Mouse (Mus musculus) kidney, postnatal 0 days (tissue): ENCODE data around the gene Slc6a12. TPM values are rescaled to one million over a fixed set of nuclear protein-coding genes. Genes with fewer than 3 reads are reported as not detected.

Source experiments
- ATAC-seq: fragments of 200-750 bp; cut with Nextera tagmentation; replicated peaks from 2 replicates; pipeline ENCODE4 v1.8.0; 2017; ENCODE audit warnings: low read depth, moderate number of reproducible peaks, moderate TSS enrichment, moderate library complexity; ENCODE audit not compliant: low FRiP score
- DNase-seq: peaks from one replicate; pipeline ENCODE4 v3.0.0-alpha.2; 2016; ENCODE audit warnings: low spot score
- H3K27ac ChIP-seq: fragments of 300-500 bp; sonication (generic); 2 replicates; pipeline ENCODE4 v1.5.1; 2014; ENCODE audit warnings: mild to moderate bottlenecking
- H3K27me3 ChIP-seq: fragments of 300-500 bp; sonication (generic); 2 replicates; pipeline ENCODE4 v1.6.1; 2014; ENCODE audit warnings: low read length, mixed read lengths; ENCODE audit not compliant: insufficient read depth
- H3K36me3 ChIP-seq: fragments of 300-500 bp; sonication (generic); 2 replicates; pipeline ENCODE4 v1.6.1; 2014; ENCODE audit warnings: low read length, mixed read lengths; ENCODE audit not compliant: insufficient read depth
- H3K4me1 ChIP-seq: fragments of 300-500 bp; sonication (generic); replicated peaks from 2 replicates; pipeline ENCODE4 v1.6.1; 2014; ENCODE audit warnings: antibody characterized with exemption, low read length, mixed read lengths; ENCODE audit not compliant: insufficient read depth
- H3K4me2 ChIP-seq: fragments of 300-500 bp; sonication (generic); 2 replicates; pipeline ENCODE4 v1.6.1; 2014; ENCODE audit warnings: mild to moderate bottlenecking, low read length, moderate library complexity, mixed read lengths
- H3K4me3 ChIP-seq: fragments of 300-500 bp; sonication (generic); replicated peaks from 2 replicates; pipeline ENCODE4 v1.5.1; 2014; ENCODE audit warnings: low read depth, low read length
- H3K9ac ChIP-seq: fragments of 300-500 bp; sonication (generic); 2 replicates; pipeline ENCODE4 v1.6.1; 2014; ENCODE audit warnings: low read depth, low read length
- H3K9me3 ChIP-seq: fragments of 300-500 bp; sonication (generic); replicated peaks from 2 replicates; pipeline ENCODE4 v1.6.1; 2016; ENCODE audit warnings: low read length, inconsistent platforms, mixed read lengths
- CTCF ChIP-seq: IDR thresholded peaks from 2 replicates; pipeline ENCODE4 v1.5.1; 2016; ENCODE audit warnings: antibody characterized with exemption, low read depth, mild to moderate bottlenecking, moderate library complexity
- WGBS: fragments of 180-500 bp; shearing (Covaris S2); extraction: QIAGEN DNeasy Blood & Tissue Kit; methylation state at CpG from one replicate; pipeline ENCODE4 v1.1.7; 2014; 5-methylcytosine and 5-hydroxymethylcytosine counted together
- polyA plus RNA-seq: library from polyadenylated mRNA; unstranded; fragments of >200 nt; fragmentation: Nextera tagmentation; extraction: Ambion mirVana; gene quantifications from 2 replicates; pipeline ENCODE4 v1.2.1, GENCODE M21; 2015

The Slc6a12 gene
- polyA plus RNA-seq, 1 experiment from 2014 or later, result 5.5 TPM

DNA sequence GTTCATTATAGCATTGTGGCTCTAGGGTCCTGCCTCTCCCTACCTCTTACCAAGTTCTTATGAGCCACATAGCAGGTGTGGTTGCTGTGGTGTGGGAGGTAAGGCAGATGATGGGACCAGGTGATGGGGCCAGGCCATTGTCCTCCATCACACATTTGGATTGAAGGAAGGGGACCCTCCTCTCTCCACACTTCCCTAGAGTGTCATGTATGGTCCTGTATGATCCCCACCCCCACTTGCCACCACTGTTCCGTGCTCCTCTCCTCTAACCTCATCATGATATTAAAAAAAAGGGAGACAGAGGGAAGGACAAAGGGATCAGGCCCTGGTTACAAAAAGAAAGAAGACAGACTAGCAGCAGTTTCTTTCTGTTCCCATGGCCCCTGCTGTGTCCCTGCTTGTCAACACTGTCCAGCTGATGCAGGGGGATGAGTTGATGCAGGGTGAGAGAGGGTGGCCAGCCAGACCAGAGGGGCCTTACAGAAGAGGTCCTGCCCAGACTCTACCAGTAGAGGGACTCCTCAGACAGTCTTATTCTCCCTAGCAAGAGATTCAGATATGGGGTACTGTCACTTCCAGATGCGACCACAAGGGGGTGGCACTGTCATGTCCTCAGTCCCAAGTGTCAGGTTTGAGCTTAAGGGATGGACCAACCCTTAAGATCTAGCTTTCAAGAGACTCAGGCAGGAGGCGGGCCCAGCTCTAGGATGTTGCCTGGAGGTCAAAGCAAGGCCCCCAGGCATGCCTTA is 4.9 kb upstream of the Slc6a12 start:
- no peaks in the 10 kb centered on the region for H3K36me3 ChIP-seq
- no peaks in the 10 kb centered on the region for H3K27me3 ChIP-seq
- ATAC-seq (peak; percentile 75), DNase-seq (peak; percentile 93)
- no peaks in the 10 kb centered on the region for H3K4me1 ChIP-seq
- no peak overlapping the region for H3K4me2 ChIP-seq
- no peak overlapping the region for H3K4me3 ChIP-seq
- no peak overlapping the region for H3K27ac ChIP-seq
- TF ChIP-seq CTCF, result peak; percentile 98
- H3K9ac ChIP-seq, result no peak overlapping the region
- 34% methylated on average over 3 of the region's 3 CpGs for WGBS
- no peaks in the 10 kb centered on the region for H3K9me3 ChIP-seq

DNA sequence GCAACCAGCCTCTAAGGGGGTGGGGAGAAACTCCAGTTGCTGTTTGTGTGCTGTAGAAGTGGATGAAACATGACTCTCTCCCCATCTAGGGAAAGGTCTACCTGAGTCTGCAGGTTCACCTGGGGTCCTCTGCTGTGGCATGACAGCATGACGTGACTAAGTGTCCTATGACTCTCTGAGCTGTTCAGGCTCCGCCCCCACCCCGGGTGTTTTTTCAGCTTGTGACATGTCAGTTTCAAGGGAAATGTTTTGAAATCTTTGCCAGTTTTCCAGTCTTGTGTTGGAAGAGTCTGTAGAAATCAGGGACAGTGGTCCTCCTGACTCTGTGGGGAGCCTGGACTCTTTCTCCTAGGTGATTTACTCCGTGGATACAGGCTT is 4.4 kb upstream of the Slc6a12 start:
- no peak for TF ChIP-seq CTCF
- H3K4me3 ChIP-seq, result no peak overlapping the region
- DNase-seq (no peak), ATAC-seq (peak; percentile 18; the same call in 1 of the 2 replicates)
- no peak overlapping the region for H3K4me2 ChIP-seq
- no peak overlapping the region for H3K27ac ChIP-seq
- no peaks in the 10 kb centered on the region for H3K27me3 ChIP-seq
- H3K9me3 ChIP-seq, result no peaks in the 10 kb centered on the region
- no peaks in the 10 kb centered on the region for H3K36me3 ChIP-seq
- 33% methylated on average over 4 of the region's 4 CpGs for WGBS
- H3K9ac ChIP-seq, result no peak overlapping the region
- peaks cover 3% of the 10 kb centered on the region; the same call in 1 of the 2 replicates for H3K4me1 ChIP-seq

DNA sequence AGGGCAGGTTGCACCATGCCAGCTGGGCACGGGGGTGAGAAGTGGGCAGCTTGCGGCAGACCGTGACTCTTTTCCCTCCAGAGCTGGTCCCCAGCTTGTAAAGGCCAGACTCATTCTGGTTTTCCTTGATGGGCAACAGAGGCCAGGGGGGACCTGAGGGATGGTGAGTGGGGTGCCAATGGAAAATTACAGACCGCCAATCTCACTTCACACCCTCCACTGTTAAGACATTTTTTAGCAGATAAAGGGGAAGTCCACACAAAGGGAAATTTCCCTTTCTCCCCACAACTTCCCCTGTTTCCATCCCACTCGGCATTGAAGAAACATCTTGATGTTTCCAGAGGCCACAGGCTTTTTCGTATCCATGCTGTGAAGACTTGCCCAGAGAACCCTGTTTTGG is 1.2 kb upstream of the Slc6a12 start:
- Histone ChIP-seq H3K36me3 (no peaks in the 10 kb centered on the region), H3K27me3 (no peaks in the 10 kb centered on the region), H3K9me3 (no peaks in the 10 kb centered on the region), H3K4me2 (no peak overlapping the region), H3K27ac (no peak overlapping the region), H3K9ac (no peak overlapping the region), H3K4me1 (peaks cover 15% of the 10 kb centered on the region; the same call in 1 of the 2 replicates), H3K4me3 (no peak overlapping the region)
- DNase-seq (no peak), ATAC-seq (no peak)
- no peak for TF ChIP-seq CTCF
- WGBS, result 74% methylated on average over 6 of the region's 6 CpGs

DNA sequence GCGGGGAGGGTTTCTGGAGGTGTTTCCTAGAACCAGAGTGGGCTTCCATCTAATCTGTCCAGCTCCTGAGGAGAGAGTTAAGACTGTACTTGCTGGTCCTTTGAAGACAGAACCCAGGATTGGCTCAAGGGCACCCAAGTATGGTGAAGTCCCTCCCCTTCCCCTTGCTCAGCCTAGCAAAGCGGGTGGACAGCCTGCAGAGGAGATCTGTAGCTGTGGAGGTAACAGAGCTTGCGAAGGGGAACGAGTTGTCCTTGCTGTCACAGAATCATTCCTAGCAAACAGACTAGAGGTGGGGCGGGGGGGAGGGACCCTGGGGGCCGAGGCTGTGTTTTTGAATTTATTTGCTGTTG is 871 bp downstream of the Slc6a12 start:
- Histone ChIP-seq H3K27me3 (no peaks in the 10 kb centered on the region), H3K9me3 (no peaks in the 10 kb centered on the region), H3K9ac (no peak overlapping the region), H3K4me2 (peak overlapping the region; percentile 30), H3K4me1 (peaks cover 15% of the 10 kb centered on the region; the same call in 1 of the 2 replicates), H3K36me3 (no peaks in the 10 kb centered on the region), H3K4me3 (no peak overlapping the region), H3K27ac (peak overlapping the region; percentile 31; the same call in 1 of the 2 replicates)
- 40% methylated on average over 6 of the region's 6 CpGs for WGBS
- no peak for TF ChIP-seq CTCF
- ATAC-seq (peak; percentile 48; the same call in 1 of the 2 replicates), DNase-seq (peak; percentile 65)

DNA sequence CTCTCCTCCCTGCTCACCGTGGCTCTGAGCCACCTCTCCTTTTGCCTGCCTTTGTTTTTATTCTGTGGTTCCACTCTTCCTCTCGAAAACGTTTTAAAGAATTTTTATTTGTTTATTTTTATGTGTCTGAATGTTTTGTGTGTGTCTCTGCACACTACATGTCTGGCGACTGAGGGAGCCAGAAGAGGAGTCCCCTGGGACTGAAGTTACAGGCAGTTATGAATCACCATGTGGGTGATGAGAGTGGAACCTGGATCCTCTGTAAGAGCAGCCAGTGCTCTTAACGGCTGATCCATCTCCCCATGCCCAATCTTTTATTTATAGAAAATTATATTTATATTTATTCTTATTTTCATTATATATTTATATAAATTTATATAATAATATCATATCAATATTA is 1.5 kb downstream of the Slc6a12 start:
- H3K4me1 ChIP-seq, result peaks cover 15% of the 10 kb centered on the region; the same call in 1 of the 2 replicates
- no peaks in the 10 kb centered on the region for H3K27me3 ChIP-seq
- H3K9me3 ChIP-seq, result no peaks in the 10 kb centered on the region
- H3K36me3 ChIP-seq, result no peaks in the 10 kb centered on the region
- WGBS, result 48% methylated on average over 5 of the region's 5 CpGs
- peak overlapping the region; percentile 31; the same call in 1 of the 2 replicates for H3K27ac ChIP-seq
- H3K9ac ChIP-seq, result no peak overlapping the region
- TF ChIP-seq CTCF, result no peak
- peak overlapping the region; percentile 30; the same call in 1 of the 2 replicates for H3K4me2 ChIP-seq
- ATAC-seq, result no peak
- no peak overlapping the region for H3K4me3 ChIP-seq
- DNase-seq, result no peak

DNA sequence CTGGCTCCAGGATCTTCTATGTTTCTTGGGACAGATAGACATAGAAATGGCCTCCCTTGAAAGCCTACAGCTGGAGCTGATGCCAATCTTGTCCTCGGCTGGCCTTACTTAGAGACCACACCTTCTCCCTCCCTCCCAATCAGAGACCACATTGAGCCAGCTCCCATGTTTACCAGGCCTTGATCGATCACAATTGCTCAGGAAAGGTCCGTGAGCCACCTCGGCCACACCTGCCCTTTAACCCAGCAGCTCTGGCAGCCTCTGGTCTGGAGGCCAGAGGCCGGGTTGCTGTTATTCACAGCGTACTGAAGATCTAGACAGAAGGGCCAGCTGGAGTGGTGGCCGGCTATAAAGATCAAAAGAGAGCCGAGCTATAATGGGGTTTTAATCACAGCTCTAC is 3.6 kb downstream of the Slc6a12 start:
- Histone ChIP-seq H3K9me3 (no peaks in the 10 kb centered on the region), H3K4me1 (peaks cover 15% of the 10 kb centered on the region; the same call in 1 of the 2 replicates), H3K4me2 (no peak overlapping the region), H3K9ac (no peak overlapping the region), H3K27me3 (no peaks in the 10 kb centered on the region), H3K4me3 (no peak overlapping the region), H3K36me3 (no peaks in the 10 kb centered on the region), H3K27ac (no peak overlapping the region)
- DNase-seq (no peak), ATAC-seq (no peak)
- 26% methylated on average over 8 of the region's 8 CpGs for WGBS
- no peak for TF ChIP-seq CTCF
